Mouse (Mus musculus): ENCODE data around the gene Gse1.
A peak's percentile ranks its signal among the peaks of the same experiment; 100 is the strongest.

Gse1 gene

GRCm38 (mm10) chr8:120374070-120374469 is 145.8 kb downstream of the Gse1 start:
- no peak for DNase-seq (ENCODE audit: extremely low read depth, low read depth)

GRCm38 (mm10) chr8:120374514-120374913 is 146.3 kb downstream of the Gse1 start:
- no peak for DNase-seq (ENCODE audit: extremely low read depth, low read depth)

GRCm38 (mm10) chr8:120375170-120375569 is 146.9 kb downstream of the Gse1 start:
- peak; percentile 93 for DNase-seq (ENCODE audit: extremely low read depth, low read depth)

GRCm38 (mm10) chr8:120376215-120376614 is 148.0 kb downstream of the Gse1 start:
- DNase-seq (ENCODE audit: extremely low read depth, low read depth): no peak

- peak; percentile 54 for DNase-seq (ENCODE audit: extremely low read depth, low read depth)
These were observed 148.9 kb downstream of the Gse1 start for GRCm38 (mm10) chr8:120376847-120377802.

- peak; percentile 98 for DNase-seq (ENCODE audit: extremely low read depth, low read depth)
These were observed 149.5 kb downstream of the Gse1 start for GRCm38 (mm10) chr8:120377803-120378189.

- peak; percentile 53 for DNase-seq (ENCODE audit: extremely low read depth, low read depth)
These were observed 150.1 kb downstream of the Gse1 start for GRCm38 (mm10) chr8:120378306-120378705.

GRCm38 (mm10) chr8:120379015-120379414 is 150.8 kb downstream of the Gse1 start:
- no peak for DNase-seq (ENCODE audit: extremely low read depth, low read depth)

- DNase-seq (ENCODE audit: extremely low read depth, low read depth): no peak
These were observed 153.6 kb downstream of the Gse1 start for GRCm38 (mm10) chr8:120381865-120382264.

GRCm38 (mm10) chr8:120382436-120383203 is 154.4 kb downstream of the Gse1 start:
- no peak for DNase-seq (ENCODE audit: extremely low read depth, low read depth)

- no peak for DNase-seq (ENCODE audit: extremely low read depth, low read depth)
These were observed 154.9 kb downstream of the Gse1 start for GRCm38 (mm10) chr8:120383204-120383560.

- no peak for DNase-seq (ENCODE audit: extremely low read depth, low read depth)
These were observed 155.5 kb downstream of the Gse1 start for GRCm38 (mm10) chr8:120383713-120384112.

- no peak for DNase-seq (ENCODE audit: extremely low read depth, low read depth)
These were observed 156.5 kb downstream of the Gse1 start for GRCm38 (mm10) chr8:120384745-120385144.

- DNase-seq (ENCODE audit: extremely low read depth, low read depth): no peak
These were observed 160.0 kb downstream of the Gse1 start for GRCm38 (mm10) chr8:120388246-120388645.

GRCm38 (mm10) chr8:120390598-120390997 is 162.3 kb downstream of the Gse1 start:
- DNase-seq (ENCODE audit: extremely low read depth, low read depth): no peak

- DNase-seq (ENCODE audit: extremely low read depth, low read depth): no peak
These were observed 163.6 kb downstream of the Gse1 start for GRCm38 (mm10) chr8:120391856-120392255.

- DNase-seq (ENCODE audit: extremely low read depth, low read depth): no peak
These were observed 164.8 kb downstream of the Gse1 start for GRCm38 (mm10) chr8:120393085-120393484.

- DNase-seq (ENCODE audit: extremely low read depth, low read depth): no peak
These were observed 165.6 kb downstream of the Gse1 start for GRCm38 (mm10) chr8:120393871-120394275.

GRCm38 (mm10) chr8:120395892-120396291 is 167.6 kb downstream of the Gse1 start:
- no peak for DNase-seq (ENCODE audit: extremely low read depth, low read depth)

GRCm38 (mm10) chr8:120396756-120397155 is 168.5 kb downstream of the Gse1 start:
- DNase-seq (ENCODE audit: extremely low read depth, low read depth): no peak

GRCm38 (mm10) chr8:120397444-120398411 is 169.5 kb downstream of the Gse1 start:
- no peak for DNase-seq (ENCODE audit: extremely low read depth, low read depth)
